Mouse (Mus musculus) kidney, postnatal 4 days (tissue): Measurements from ENCODE around the gene H2-DMa.

ENCODE experiments used
- DNase-seq, 2 experiments: peaks; one replicate each; pipeline ENCODE4 v3.0.0; 2021; ENCODE audit warnings: mixed read lengths in 2 of 2

Gene H2-DMa

DNA sequence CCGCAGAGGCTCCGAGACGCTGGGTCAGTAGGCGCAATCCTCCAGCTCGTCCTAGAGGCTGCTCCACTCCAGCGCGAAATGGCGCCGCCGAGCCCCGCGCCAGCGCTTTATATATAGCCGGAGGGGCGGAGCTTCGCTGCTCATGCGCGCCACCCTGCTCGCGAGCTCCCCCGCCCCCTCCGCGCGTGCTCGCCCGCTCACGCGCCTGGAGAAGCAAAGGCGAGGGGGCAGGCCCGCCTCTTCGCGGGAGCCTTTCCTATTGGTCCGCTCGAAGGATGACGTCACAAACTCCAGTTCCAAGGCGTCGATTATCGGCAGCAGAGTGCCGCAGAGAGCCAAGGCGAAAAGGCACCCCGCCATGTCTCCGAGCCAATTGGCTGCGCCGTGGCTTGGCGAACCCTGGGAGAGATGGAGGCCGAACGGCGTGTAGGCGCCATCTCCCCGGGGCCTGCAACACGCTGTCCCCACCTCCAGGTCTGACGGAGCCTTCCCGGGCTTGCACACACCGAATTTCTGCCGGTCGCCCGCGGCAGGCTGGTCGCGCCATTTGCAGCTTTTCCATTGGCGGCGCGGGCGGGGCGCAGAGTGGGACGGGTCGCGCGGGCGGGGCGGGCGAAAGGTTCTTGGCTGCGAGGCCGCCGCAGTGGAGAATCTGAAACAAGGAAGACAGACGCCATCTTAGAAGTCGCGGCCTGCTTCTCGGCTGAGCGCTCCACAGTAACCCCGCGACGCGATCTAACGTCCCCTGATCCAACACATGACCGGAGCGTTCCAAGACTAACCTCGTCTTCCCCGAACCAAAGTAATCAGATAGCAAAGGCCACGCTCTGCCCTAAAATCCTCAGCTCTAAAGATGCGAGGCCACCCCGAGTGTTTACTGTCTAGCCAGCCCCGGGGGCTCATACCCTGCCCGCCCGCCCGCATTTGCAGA, at the start of gene H2-DMa:
TSS of gene H2-DMa (plus strand) at position 293 of the 931 bp plus-strand sequence.
- DNase-seq: peak; percentile 98 to 99

DNA sequence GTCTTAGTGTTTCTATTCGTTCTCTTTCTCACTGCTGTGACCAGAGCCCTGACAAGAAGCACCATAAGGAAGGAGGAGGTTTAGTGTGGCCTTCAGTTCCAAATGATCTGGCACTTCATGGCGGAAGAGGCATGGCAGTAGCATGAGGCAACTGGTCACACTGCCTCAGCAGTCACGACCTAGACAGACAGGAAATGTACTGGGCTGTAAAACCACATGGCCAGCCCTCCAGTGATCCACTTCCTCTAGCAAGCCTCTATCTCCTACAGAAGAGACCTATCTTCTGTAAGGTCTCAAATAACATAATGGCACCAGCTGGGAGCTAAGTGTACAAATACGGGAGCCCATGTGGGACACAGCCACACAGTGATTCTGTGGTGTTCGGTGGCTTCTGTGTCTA, 47.2 kb upstream of the H2-DMa start:
- no peak for DNase-seq

DNA sequence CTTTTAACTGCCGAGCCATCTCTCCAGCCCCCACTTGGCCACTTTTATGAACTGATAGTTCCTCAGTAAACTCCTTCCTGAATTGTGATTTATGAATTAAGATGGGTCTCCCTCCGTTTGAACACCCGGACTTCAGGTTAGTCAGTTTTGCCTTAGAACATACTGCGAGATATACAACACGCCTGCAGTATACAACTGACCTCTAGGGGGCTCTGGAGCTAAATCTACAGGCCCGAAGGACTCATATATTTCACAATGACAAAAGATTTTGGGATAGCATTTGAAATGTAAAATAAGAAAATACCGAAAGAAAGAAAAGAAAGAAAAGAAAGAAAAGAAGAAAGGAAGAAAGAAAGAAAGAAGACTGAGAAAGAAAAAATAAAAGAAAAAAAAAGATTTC, 44.1 kb upstream of the H2-DMa start:
- DNase-seq: peak; percentile 85 to 86

DNA sequence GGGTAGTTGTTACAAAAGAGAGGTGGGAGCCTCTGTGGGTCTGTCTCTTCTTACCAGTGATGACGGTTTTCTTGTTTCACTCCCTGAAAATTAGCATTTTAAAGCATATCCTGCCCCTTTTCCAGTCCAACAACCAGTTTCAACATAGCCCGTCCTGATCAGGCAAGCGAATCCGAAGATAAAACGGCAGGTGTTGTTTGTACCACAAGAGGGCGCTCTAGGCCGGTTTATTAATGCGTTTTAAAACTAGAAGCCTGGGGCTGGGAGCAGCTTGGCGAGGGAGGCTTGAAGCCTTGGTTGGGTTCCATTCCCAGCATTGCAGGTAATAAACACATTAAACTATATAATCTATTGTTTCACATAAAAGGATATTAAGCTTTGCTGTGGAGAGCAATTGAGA, 41.8 kb upstream of the H2-DMa start:
- peak; percentile 83 to 86 for DNase-seq

DNA sequence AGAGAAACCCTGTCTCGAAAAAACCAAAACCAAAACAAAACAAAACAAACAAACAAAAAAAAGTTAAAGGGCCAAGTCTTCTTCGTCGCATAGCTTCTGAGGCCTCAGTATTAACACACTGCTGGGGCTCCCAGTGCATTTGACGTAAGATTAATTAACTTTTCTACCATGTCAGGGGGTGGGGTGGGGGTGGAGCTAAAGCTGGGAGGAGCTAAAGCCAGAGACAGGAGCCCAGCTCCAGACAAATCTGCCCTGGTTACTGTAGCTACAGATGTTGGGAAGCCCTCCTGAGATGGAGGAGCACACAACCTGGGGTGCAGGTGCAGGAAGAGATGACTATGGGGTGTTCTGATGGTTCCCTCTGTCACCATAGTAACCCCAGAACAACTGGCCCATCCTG, 41.2 kb upstream of the H2-DMa start:
- DNase-seq: peak in 1 of 2 experiments; percentile 10

DNA sequence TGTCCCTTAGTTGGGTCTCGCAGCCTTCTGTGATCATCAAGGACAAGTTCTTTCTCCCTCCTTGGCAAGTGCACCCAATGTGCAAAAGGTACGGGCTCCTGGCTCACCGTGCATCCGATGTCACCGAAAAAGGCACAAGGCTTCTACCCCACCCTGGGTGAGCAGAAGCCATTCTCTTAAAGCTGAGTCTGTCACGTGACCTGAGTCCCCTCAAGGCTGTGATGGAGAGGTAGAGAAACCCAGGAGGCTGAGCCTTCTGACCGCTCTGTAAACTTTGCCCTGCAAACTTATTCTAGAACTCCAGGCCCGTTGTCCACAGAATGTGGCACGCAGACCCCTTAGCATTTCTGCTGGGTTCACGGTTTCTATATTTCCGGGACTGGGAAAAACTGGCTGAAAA, 40.3 kb upstream of the H2-DMa start:
- no peak for DNase-seq

DNA sequence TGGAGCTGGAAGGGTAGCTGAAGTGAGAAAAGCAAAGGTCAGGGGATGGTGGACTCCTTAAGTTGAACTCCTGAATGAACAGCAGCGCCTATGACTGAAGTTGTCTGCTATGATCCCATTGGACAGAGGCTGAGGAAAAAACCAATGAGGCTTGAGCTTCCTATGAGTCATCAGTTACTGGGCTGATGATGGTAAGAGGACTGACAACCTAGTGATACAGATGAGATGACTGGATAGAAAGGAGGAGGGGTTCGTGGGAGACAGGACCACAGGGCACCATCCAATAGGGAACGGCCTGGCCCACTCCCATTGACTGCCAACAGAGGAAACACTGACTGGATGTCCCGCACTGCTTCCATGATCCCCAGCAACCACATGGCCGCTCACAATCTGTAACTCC, 39.7 kb upstream of the H2-DMa start:
- DNase-seq: peak in 1 of 2 experiments; percentile 26

DNA sequence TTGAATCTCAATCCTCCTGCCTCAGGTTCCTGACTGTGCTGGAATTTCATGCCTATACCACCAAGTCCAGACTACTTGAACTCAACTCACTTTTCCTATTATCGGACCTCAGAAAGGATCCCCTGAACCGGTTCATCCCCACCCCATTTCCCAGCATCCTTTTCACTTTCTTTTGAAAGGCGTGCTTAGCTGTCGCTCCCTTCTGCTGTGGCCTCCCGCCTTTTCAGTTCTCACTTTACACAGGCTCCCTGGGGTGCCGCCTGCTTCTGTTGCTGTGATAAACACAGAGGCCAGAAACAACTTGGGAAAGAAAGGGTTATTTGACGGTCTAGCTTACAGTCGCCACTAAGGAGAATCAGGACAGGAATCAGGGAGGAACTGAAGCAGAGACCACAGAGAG, 36.2 kb upstream of the H2-DMa start:
- DNase-seq: no peak

DNA sequence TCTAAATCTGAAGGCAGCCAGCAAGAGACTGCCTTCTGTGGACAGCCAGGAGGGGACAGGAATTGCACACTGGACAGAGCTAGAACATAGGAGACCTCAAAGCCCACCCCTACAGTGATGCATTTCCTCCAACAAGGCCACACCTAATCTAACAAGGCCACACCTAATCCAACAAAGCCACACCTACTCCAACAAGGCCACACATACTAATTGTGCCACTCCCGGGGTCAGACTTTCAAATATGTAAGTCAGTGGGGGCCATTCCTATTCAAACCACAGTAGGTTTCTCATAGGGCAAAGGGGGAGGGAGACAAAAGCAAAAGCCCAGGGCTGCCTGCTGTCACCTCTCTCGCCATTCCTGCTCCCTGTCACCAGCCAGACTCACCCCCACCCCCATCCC, 32.0 kb upstream of the H2-DMa start:
- no peak for DNase-seq

DNA sequence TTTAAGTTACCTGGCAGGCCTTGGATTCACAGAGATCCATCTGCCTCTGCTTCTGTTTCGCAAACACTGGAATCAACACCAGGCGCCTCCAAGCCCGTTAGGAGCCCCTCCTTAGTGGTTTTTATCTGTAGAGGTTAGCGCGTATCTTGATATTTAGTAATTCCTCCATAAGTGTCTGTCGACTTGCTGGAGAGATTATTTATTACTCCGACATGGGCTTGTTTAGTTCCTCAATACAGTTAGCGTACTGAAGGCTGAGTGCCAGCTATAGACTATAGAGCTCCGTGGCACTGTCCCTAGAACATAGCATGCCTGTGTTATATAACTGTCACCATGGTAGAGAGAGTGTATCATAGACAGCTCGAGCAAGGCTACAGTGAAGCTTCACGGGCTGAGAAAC, 31.2 kb upstream of the H2-DMa start:
- DNase-seq: no peak

DNA sequence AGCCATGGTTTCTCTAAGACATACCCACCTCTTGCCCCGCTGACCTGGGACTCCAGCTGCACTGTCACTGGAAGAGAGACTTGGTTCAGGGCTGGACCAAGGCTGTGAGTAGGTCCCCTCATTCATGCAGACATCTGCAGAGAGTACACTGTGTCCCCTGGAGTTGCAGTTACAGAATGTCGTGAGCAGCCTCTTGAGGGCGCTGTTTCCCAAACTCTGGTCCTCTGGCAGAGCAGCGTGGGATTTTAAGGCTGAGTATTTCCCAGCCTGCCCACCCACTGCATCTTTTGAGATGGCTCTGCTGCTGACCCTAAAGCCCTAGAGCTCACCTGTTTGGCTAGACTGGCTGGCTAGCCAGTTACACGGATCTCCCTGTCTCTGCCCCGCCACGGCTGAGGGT, 28.4 kb upstream of the H2-DMa start:
- DNase-seq: peak; percentile 51 to 65

DNA sequence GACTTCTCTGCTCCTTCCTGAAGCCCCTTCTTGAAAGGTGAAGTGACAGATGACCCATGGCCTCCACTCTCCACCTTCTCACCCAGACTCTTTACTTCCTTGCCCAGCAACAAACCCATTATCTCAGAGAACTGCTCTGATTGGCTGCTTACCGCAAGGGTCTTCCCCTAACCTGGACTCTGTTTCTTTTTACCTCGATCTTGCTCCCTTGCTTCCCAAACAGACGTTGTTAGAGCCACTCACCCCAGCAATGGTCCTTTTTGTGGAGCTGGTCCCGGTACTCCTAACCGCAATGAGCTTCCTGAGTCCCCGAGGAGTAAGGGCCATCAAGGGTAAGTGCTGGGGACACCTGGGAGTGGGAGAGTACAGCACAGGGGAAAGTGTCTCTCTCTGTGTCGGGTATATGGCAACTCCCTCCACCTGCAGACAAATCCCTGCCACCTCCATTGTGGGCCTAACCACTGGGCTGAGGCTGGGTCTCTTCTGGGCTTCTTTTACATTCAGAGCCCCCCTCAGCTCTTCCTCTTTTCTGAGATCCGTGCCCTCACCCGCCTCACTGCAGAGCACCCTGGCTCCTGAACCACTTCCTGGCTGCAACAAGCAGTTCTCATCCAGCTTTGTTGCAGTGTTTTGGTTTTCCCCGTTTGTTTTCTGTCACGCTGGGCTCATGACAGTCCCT, 27.0 kb upstream of the H2-DMa start, which contains the start of gene H2-Oa:
TSS of gene H2-Oa (plus strand) at position 144 of the 679 bp plus-strand sequence.
- no peak for DNase-seq

DNA sequence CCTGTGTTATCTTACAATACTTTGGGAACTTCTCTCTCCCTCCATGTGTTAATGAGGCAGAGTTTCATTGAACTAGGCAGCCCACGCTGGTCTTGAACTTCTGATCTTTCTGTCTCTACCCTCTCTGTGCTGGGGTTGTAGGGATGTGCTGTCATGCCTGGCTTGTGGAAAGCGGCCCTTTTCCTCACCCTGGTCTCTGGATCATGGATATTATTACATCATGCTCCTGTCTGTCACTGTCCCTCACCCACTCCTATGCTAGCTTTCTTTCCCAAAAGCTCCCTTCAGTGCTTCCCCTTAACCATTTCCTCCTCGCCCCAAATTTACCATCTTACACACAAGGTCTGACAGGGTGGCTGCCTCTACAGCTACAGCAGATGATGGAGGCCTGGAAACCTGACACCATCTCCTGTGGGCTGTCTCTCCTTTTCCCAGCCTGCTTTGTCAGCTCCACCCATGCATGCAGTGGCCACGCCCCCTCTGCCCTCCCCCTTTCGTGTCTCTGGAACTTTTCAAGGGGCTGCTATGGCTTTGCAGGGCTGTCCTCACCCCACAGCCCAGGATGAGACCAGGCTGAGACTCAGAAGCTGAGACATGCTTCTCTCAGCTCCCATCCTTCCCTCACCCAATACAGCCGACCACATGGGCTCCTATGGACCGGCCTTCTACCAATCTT, 26.0 kb upstream of the H2-DMa start:
- DNase-seq: peak; percentile 86 to 88

DNA sequence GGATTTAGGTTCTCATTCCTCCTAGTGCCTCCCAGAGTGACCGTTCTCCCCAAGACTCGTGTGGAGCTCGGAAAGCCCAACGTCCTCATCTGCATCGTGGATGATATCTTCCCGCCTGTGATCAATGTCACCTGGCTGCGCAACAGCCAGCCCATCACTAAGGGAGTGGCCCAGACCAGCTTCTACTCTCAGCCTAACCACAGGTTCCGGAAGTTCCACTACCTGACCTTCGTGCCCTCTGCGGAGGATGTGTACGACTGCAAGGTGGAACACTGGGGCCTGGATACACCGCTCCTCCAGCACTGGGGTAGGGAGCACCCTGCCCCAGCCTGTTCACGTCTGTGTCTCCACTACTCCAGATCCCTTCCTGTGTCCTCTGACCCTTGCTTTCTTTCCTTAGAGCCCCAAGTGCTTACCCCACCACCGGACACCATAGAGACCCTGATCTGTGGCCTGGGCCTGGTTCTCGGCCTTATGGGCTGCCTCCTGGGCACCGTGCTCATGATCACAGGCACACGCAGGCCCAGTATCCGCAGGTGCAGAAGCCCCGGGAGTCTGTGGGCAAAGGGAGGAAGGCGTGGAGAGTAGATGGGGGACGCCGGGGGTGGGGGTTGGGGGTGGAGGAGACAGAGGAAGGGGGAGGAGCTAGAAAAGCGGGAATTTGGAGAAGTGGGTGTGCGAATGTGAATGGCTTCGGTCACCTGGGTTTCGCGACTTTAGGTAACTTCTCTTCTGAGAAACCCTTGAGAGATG, 24.9 kb upstream of the H2-DMa start:
- DNase-seq: no peak

DNA sequence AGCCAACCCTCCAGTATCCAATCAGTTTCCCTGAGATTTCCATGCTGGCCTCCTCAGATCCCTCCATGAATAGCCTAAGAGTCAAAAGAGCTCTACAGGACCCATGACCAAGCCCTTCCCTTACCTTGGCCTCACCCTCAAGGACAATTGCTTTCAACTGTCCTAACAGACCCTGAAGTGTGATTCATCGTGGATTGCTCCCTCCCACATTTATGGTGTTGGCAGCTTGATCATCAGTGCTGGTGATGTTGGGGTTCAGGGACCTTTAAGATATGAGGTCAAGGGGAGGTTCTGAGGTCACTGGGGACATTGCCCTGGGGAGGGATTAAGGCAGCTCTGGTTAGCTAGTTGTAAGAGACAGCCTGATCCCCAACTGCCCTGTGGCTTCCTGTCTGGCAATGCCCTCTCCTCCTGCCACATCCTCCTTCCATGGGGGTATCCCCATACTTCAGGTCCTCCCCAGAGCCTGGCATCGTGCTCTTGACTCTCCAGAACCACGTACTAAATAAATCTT, 22.8 kb upstream of the H2-DMa start:
- no peak for DNase-seq

DNA sequence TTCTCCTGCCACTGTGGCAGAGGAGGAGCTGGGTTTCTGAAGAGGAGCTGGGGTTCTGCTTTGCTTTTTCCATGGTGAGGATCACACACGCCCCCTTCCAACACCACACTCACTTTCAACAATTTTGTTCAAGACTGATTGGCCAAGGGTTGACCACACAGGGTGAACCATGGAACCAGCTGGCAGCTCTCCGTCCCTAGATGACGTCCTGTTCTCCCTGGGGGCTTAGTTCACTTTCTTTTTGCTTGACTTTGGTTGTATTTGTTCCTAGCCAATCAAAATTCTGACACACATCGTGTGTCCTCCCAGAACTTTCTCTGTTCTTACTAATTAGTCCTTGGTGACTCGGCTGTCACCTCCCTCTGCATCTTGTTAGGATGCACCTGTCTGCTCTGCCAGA, 22.1 kb upstream of the H2-DMa start:
- DNase-seq: no peak

DNA sequence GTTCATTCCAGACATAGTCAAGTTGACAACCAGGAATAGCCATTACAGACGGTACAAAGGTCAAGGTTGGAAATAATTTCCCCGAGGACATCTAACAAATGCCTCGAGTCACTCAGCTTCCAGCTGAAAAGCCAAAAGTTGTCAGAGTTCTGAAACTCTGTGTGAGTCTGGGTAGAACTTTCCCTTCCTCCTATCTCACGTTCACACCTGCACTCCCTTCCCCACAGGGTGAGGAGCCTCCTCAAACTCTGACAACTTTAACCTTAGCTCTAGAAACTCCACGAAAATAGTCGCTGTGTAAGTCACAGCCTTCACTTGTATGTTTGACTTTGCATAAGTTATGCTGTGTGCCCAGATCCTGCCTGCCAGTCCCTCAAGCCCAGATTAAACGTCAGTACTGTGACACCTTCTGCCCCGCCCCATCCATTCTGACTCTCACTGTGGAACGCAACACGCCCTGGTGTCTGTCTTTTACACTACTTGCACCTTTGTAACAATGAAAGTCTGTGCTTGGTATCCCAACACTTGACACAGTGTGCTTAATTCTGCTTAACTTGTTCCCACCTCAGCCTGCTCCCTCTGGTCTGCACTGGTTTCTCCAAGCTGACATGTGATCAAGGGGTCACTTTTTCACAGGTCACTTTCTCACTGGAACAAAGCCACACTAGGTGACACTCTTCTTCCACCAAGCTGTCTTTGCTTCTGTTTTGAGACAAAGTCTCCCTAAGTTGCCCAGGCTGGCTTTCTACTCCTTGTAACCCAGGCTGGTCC, 20.4 kb upstream of the H2-DMa start:
- no peak for DNase-seq

DNA sequence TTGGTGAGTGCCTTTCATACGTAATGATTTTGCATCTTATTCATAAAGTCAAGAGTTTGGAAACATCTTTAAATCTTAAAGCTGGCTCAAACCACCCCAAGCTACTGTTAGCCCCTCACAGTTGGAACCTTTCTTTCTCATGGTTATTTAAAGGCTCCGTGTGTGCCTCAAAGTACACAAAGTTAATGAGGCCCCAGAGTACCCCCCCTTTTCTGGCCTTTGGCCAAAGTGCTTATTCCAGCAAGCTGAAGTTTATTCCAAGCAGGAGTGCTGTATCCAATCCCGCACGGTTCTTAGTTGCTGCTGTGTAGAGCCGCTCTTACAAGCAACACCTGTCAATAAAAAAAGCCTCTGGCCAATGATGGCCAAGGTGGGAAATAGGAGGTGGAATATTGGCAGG, 19.8 kb upstream of the H2-DMa start:
- DNase-seq: peak; percentile 56 to 71

DNA sequence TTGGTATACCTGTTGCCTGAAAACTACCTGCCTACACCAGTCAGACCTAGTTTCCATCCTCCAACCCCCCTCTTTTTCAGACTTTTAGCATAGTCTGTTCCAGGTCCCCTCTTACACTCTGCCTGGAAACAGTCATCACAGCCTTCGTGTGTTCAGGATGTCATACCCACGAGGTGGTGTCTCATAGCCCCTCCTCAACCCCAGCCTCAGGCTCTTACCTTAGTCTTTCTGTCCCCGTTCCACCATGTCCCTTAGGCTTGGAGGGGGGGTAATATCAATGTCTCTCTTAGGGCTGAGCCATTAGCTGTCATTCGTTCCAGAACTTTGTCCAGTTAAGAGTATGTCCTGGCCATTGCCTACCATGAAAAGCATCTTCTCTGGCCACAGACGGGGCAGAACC, 18.2 kb upstream of the H2-DMa start:
- DNase-seq: no peak

DNA sequence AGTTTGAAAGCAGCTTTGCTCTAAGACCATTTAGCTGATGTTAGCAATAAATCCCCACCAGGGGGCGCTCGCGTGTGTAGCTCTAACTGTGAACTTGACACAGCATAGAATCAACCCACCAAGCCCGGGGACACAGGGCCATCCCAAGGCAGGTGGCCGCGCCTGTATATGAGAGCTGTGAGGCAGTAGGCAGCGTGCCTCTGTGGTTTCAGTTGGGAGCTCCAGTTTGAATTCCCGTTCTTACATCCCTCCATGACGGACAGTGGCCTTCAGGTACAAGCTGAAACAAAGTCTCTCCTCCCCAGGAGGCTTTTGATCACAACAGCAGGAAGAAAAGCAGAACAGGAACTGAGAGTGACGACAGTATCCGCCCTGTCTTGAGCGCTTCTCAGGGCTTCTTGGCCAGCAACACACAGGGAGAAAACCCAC, 17.7 kb upstream of the H2-DMa start:
- peak; percentile 97 to 98 for DNase-seq

DNA sequence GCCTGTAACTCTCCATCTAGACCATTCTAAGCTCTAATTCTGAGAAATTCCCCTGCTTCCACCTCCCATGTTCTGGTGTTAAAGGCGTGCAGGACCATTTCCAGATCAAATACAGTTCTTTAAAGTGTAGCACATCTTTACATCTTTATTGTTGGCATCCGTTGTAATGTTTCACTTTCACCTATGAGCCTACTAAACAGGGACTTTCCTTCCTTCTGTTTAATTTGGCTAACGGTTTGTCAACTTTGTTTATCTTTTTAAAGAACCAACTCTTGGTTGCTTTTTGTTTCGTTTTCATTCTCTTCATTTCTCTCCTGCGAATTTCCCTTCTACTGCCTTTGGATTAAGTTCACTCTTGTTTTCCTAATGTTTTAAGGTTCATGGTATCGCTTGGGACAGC, 16.5 kb upstream of the H2-DMa start:
- DNase-seq: no peak

DNA sequence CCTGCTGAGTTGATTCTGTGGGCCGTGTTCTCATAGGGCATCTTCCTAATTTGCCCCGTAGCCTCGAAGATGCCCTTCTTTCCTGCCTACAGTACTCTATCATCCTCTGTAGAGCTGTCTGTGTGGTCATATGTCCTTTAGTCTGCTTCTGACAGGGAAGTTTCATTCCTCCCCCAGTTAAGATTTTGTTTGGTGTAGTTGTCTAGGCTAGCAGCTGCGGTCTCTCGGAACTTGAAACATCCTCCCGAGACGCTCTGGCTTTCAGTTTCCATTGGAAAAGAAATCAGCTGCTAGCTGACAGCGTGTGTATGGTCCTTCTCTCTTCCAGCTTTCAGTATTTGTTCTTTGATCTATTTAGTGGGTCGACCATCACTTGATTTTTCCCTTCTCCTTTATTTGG, 14.5 kb upstream of the H2-DMa start:
- DNase-seq: no peak
